Mouse (Mus musculus) right cerebral cortex, adult 2 months (tissue): ENCODE results near the gene Adgrv1.
"Not testable (repeated sequence)": the region's sequence is repeated elsewhere in the genome, so short reads cannot be mapped to it uniquely, and the experiment has no call there.

Source experiments
- DNase-seq, 2 experiments: peaks; one replicate each; pipeline ENCODE4 v3.0.0; 2021 to 2022; ENCODE audit warnings: low spot score in 2 of 2

The Adgrv1 gene

GRCm38 (mm10) chr13:81632720-81633415 lies at the start of gene Adgrv1:
Adgrv1 (minus strand) TSS chr13:81633154.
- DNase-seq: peak; percentile 14 to 31

DNA sequence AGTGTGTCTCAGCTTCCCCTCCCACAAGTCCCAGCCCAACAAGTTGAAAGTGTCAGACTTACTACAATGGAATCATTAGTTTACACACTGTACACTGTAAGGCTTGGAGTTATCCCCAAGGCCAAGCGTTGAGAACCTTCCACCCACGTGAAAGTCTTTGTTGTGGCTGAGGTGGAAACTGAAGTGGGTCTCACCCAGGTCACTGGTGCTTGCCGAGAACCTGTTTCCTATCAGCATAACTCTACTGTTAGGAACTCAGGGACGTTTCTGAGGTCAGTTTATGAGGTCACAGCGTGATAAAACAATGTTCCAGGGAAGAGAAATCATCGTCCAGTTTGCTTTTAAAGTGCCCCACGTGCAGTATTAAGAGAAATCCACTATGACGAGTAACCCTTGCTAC lies 42.4 kb upstream of the Adgrv1 start:
- no peak for DNase-seq

- no peak for DNase-seq
These were observed 34.8 kb upstream of the Adgrv1 start for GRCm38 (mm10) chr13:81667713-81668112.

DNA sequence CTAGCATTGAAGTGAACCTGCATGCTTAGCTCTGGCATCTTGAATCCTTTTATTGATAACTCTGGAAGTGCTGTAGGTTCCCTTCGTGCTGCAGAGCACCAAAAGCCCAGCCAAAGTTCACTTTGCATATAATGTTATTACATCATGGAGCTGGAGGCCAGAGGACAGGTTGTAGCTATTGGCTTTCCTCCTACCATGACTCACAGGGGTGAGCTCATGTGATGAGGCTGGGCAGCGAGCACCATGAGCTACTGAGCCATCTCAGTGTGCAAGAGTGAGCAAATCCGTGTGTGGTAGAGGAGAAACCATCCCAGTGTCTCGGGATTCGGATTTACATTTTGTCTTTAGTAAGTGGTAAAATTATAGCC lies 31.4 kb upstream of the Adgrv1 start:
- no peak for DNase-seq

GRCm38 (mm10) chr13:81663566-81664330 lies 30.8 kb upstream of the Adgrv1 start:
- DNase-seq: no peak

- peak; percentile 21 for DNase-seq
These were observed 25.2 kb upstream of the Adgrv1 start for GRCm38 (mm10) chr13:81658053-81658752.

DNA sequence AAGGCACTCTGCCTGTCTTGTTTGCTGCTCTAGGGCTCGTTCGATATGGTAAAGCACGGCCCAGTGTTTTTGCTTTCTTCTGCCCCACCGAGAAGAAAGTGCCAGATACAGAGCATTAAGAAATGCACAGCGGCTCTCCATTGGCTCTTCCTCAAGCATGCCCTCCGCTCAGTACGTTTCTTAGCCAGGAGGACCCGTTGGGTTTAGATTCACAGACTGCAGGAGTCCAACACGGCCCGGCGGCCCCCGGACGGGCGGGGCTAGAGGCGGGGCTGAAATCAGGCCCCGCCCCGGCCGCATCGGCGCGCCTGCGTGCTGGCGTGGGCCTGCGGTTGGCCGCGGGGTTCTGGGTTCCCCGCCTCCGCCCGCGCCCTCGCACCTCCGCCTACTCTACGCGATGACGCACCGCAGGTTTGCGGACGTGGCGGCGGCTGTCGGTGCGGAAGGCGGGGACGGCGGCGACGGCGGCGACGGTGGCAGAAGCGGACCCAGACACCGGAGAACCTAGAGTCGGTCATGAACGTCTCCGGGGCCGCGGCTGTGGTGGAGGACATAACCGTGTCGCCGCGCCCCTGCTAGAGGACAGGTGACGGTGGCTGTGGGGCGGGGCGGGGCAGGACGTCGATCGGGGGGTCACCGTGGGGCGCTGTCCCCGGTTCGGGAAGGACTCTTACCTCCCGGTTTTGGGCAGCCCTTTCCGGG lies 24.5 kb upstream of the Adgrv1 start, which contains the start of gene Lysmd3:
TSS of gene Lysmd3 (plus strand) at position 313 of the 702 bp plus-strand sequence.
- DNase-seq: peak; percentile 91 to 95

- no peak for DNase-seq
These were observed 24.0 kb upstream of the Adgrv1 start for GRCm38 (mm10) chr13:81657008-81657350.

DNA sequence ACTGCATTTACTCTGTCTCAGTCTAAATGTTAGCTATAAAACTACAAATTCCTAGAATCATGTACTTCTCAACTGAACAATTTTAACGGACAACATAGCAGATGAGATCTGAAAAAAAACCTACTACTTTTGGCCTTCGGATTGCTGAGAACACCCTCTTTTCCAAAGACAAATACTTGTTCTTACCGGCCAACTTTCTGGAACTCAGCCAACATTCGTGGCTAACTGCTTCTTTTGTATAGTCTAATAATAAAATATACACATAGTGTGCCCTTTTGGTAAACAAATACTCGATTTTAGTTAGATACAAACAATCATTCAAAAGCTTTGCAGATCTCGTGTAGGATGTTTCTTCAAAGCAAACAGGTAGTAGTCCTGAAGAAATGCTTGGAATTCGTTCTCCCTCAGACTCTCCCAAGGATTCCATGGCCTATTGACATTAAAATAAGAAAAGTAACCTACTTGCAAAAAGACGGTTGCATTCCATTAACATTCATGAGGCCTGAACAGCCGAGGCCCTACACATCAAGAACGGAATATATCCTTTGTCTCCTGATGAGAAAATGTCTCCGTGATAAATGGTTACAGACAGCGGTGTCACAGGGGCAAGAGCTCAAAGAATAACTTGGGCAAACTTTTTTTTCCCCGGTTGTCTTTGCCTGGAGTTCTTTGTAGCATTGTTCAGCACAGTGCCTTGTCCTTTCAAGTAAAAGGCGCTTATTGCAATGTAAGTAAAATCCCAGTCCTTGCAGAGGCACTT lies 23.3 kb upstream of the Adgrv1 start:
- no peak for DNase-seq

DNA sequence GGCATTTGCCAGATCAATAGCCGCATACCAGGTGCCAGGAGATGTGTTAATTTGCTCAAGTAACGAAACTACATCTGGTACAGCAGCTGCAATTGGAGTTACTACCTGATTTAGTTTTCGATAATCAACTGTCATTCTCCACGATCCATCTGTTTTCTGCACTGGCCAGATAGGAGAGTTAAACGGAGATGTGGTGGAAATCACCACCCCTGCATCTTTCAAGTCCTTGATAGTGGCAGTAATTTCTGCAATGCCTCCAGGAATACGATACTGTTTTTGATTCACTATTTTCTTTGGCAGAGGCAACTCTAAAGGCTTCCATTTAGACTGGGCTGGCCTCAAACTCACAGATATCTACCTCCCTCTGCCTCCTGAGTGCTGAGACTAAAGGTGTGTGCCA lies 17.4 kb upstream of the Adgrv1 start:
- not testable (repeated sequence) for DNase-seq

- DNase-seq: no peak
These were observed 13.4 kb upstream of the Adgrv1 start for GRCm38 (mm10) chr13:81646348-81646747.

- no peak for DNase-seq
These were observed 11.2 kb upstream of the Adgrv1 start for GRCm38 (mm10) chr13:81644047-81644565.

GRCm38 (mm10) chr13:81642491-81643149 lies 9.7 kb upstream of the Adgrv1 start:
- no peak for DNase-seq

- peak; percentile 54 to 65 for DNase-seq
These were observed 8.5 kb upstream of the Adgrv1 start for GRCm38 (mm10) chr13:81641289-81642045.

GRCm38 (mm10) chr13:81640881-81641280 lies 7.9 kb upstream of the Adgrv1 start:
- DNase-seq: no peak

GRCm38 (mm10) chr13:81639624-81640023 lies 6.7 kb upstream of the Adgrv1 start:
- DNase-seq: no peak

- DNase-seq: no peak
These were observed 2.4 kb downstream of the Adgrv1 start for GRCm38 (mm10) chr13:81630566-81630965.

DNA sequence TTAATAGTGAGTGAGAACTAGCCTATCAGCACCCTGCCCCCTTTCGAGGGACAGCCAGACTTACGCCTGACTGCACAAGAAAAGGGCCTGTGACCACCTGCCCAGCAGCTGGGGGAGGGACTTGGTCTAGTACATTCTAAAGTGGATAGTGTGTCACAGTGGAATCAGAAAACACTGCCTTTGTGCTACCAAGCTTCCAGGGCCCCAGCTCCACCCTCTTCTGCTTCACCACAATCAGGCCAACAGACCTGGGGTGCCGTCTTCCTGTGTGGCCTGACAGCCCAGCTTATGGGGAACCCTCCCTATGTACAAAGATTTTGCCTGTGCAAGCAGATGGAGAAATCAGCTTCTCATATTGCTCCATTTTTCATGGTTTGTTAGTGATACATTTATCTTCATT lies 3.6 kb downstream of the Adgrv1 start:
- no peak for DNase-seq

DNA sequence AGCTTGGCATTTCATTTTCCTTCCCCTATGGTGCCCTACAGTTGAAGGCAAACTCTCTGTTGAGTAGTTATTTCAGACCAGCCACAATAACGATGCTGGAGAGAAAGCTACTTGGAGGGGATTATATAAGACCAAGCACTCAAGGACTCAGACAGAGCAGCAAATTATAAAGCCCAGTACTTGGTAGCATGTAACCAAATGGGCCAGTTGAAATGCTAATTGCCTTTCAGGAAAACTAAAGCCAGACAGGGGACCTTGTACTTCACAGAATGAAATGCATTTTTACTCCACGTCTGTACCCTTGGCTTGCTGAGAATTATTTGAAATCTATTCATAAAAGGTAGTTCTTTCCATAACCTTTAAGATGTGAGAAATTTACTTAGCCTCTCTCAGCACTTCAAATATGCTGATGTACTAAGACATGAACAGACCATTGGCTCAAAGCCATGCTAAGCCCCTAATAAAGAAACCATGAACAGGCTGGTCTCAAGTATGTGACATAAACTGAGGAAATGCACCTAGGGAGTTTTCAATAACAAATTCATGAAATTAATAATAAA lies 4.2 kb downstream of the Adgrv1 start:
- no peak for DNase-seq
